Mouse (Mus musculus): ENCODE measurements around the gene Ercc6l2. TPM values are rescaled to one million over a fixed set of nuclear protein-coding genes. Genes with fewer than 3 reads are reported as not detected.
A peak's percentile ranks its signal among the peaks of the same experiment; 100 is the strongest.

Ercc6l2 gene
- 32.1 and 33.0 TPM in 2 replicates for polyA plus RNA-seq (2014; fragmentation: Nextera tagmentation; extraction: Ambion mirVana)

DNA sequence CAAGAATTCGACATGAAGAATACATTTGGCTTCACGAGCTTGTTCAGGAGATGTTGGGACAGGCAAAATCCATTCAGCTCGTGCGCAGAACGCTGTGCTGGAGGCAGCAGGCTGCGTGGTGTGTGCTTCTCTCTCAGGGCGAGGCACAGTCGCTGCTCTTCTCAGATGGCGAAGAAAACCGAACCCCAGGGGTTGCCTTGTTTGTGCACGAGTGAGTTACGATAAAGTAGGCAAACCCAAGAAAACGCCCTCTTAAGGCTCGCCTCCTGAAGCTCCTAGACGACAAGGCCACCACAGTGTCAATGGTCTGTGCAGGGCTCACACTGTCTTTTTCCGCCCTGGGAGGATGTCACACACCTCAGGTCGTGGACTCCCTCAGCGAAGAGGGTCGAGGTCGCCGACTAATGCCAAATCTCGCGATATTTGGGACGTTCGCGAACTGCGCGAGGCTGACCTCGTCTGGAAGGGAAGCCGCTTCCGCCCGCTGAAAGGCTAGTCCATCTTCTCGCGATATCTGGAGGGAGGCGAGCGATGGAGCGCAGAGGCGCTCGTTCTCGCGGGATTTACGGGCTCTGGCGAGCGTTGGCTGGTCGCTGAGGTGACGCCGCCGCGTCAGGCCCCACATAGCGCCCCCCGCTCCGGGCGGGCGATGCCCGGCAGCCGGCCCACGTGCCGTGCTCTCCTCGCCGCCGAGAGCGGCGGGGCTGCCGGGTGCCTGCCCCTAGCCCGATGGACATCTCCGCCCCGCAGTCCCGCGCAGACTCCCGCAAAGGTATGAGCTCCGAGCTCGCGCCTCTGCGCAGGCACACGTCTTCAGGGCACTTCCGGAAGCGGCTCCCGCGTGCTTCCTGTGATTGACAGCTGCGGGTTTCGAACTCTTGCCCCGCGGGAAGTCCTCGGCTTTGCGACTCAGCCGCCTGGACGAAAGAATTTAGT lies at the start of gene Ercc6l2:
Gene Ercc6l2 (plus strand): TSS at position 495 of the 936 bp plus-strand sequence.
- no peak for TF ChIP-seq CTCF (IDR thresholded peaks at IDR 0.05; ENCODE audit: low read depth)
- Histone ChIP-seq H3K36me3 (ENCODE audit: insufficient read depth) (no peaks in the 10 kb centered on the region), H3K9me3 (ENCODE audit: low read depth, low read length) (no peaks in the 10 kb centered on the region)

DNA sequence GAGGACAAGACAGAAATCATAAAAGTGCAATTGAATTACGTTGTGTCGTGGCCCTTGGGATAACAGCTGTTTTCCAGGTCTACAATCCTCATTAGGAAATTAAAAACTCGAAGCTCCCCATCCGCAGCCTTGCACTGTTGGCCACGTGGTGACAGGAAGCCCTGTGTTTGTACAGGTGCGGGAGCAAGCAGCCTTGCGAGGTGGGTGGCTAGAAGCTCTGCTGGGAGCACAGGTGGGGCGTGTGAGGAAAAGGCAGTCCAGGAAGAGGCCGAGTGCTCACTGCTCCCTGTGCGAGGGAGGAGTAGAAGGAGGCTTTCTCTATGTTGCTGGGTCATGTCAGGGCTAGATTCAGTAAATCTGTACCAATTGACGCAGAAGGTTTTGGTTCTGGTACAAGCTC lies 49.0 kb upstream of the Ercc6l2 start:
- DNase-seq (peak; percentile 53), ATAC-seq (ENCODE audit: insufficient read depth) (peak; percentile 87)
- WGBS, result 35% methylated on average over 11 of the region's 11 CpGs
- TF ChIP-seq CTCF (IDR thresholded peaks at IDR 0.05; ENCODE audit: low read depth), result no peak
- no peaks in the 10 kb centered on the region for H3K27me3 ChIP-seq (ENCODE audit: insufficient read depth, low read length)
- H3K4me2 ChIP-seq, result no peak overlapping the region
- no peak overlapping the region for H3K9ac ChIP-seq
- H3K4me3 ChIP-seq (ENCODE audit: low read depth, low read length), result no peak overlapping the region
- H3K9me3 ChIP-seq (ENCODE audit: low read depth, low read length), result no peaks in the 10 kb centered on the region
- H3K4me1 ChIP-seq (ENCODE audit: insufficient read depth), result peaks cover 6% of the 10 kb centered on the region; the same call in 1 of the 2 replicates
- no peak overlapping the region for H3K27ac ChIP-seq (ENCODE audit: low read depth)
- H3K36me3 ChIP-seq (ENCODE audit: insufficient read depth), result no peaks in the 10 kb centered on the region

More for the DNA sequence above, at the start of gene Ercc6l2:
- no peaks in the 10 kb centered on the region for H3K27me3 ChIP-seq (ENCODE audit: insufficient read depth, low read length)
- peak within 1 kb of the TSS; percentile 88 for H3K9ac ChIP-seq
- peak within 1 kb of the TSS; percentile 67 for H3K4me3 ChIP-seq (ENCODE audit: low read depth, low read length)
- peak within 1 kb of the TSS; percentile 96 for H3K27ac ChIP-seq (ENCODE audit: low read depth)
- H3K4me1 ChIP-seq (ENCODE audit: insufficient read depth), result peaks cover 15% of the 10 kb centered on the region
- peak; percentile 100 for DNase-seq
- peak within 1 kb of the TSS; percentile 93 for H3K4me2 ChIP-seq
- WGBS, result under 1% methylated on average over 87 of the region's 87 CpGs
- peak; percentile 99 for ATAC-seq (ENCODE audit: insufficient read depth)

DNA sequence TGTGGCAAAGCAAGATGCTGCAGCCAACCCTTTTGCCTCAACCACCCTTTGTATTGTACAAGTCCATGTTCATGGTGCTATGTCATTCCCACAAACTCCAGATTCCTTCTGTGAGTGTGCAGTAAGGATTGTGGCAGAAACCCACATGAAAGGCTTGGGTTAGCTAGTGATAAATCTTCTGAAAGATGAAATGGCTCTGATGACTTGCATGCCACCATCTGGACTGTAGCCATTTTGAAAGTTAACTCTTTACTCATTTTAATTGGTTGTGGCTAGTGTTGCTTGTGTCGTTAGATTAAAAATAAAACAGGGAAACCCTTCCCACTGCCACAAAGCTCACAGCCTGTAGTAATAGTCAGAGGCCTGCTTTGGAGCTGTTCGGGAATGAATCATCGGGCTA lies 44.0 kb upstream of the Ercc6l2 start:
- ATAC-seq (ENCODE audit: insufficient read depth) (peak; percentile 52; the same call in 1 of the 2 replicates), DNase-seq (peak; percentile 50)
- no peak overlapping the region for H3K27ac ChIP-seq (ENCODE audit: low read depth)
- no peak for TF ChIP-seq CTCF (IDR thresholded peaks at IDR 0.05; ENCODE audit: low read depth)
- H3K4me2 ChIP-seq, result no peak overlapping the region
- no peak overlapping the region for H3K4me3 ChIP-seq (ENCODE audit: low read depth, low read length)
- 54% methylated on average over 3 of the region's 3 CpGs for WGBS
- H3K9me3 ChIP-seq (ENCODE audit: low read depth, low read length), result no peaks in the 10 kb centered on the region
- H3K9ac ChIP-seq, result no peak overlapping the region
- H3K36me3 ChIP-seq (ENCODE audit: insufficient read depth), result no peaks in the 10 kb centered on the region
- peaks cover 11% of the 10 kb centered on the region; the same call in 1 of the 2 replicates for H3K4me1 ChIP-seq (ENCODE audit: insufficient read depth)
- H3K27me3 ChIP-seq (ENCODE audit: insufficient read depth, low read length), result no peaks in the 10 kb centered on the region

GRCm38 (mm10) chr13:63778925-63779324 lies 36.1 kb upstream of the Ercc6l2 start:
- Histone ChIP-seq H3K9ac (no peak overlapping the region), H3K9me3 (ENCODE audit: low read depth, low read length) (no peaks in the 10 kb centered on the region), H3K36me3 (ENCODE audit: insufficient read depth) (no peaks in the 10 kb centered on the region), H3K27me3 (ENCODE audit: insufficient read depth, low read length) (no peaks in the 10 kb centered on the region), H3K4me1 (ENCODE audit: insufficient read depth) (0 out of 2 replicates have a peak, but pooled peaks cover 3% of the 10 kb centered on the region), H3K4me2 (no peak overlapping the region), H3K27ac (ENCODE audit: low read depth) (no peak overlapping the region), H3K4me3 (ENCODE audit: low read depth, low read length) (no peak overlapping the region)
- ATAC-seq (ENCODE audit: insufficient read depth) (no peak), DNase-seq (peak; percentile 35)
- TF ChIP-seq CTCF (IDR thresholded peaks at IDR 0.05; ENCODE audit: low read depth), result no peak
- WGBS, result 62% methylated on average over 4 of the region's 4 CpGs

- H3K9me3 ChIP-seq (ENCODE audit: low read depth, low read length), result no peaks in the 10 kb centered on the region
- WGBS, result 19% methylated on average over 2 of the region's 2 CpGs
- H3K4me1 ChIP-seq (ENCODE audit: insufficient read depth), result 0 out of 2 replicates have a peak, but pooled peaks cover 3% of the 10 kb centered on the region
- no peaks in the 10 kb centered on the region for H3K27me3 ChIP-seq (ENCODE audit: insufficient read depth, low read length)
- TF ChIP-seq CTCF (IDR thresholded peaks at IDR 0.05; ENCODE audit: low read depth), result no peak
- ATAC-seq (ENCODE audit: insufficient read depth), result peak; percentile 74
- no peak overlapping the region for H3K4me3 ChIP-seq (ENCODE audit: low read depth, low read length)
- peak overlapping the region; percentile 56; the same call in 1 of the 2 replicates for H3K27ac ChIP-seq (ENCODE audit: low read depth)
- peak; percentile 89 for DNase-seq
- H3K9ac ChIP-seq, result no peak overlapping the region
- H3K4me2 ChIP-seq, result no peak overlapping the region
- no peaks in the 10 kb centered on the region for H3K36me3 ChIP-seq (ENCODE audit: insufficient read depth)
Observed at GRCm38 (mm10) chr13:63779376-63780291, 35.4 kb upstream of the Ercc6l2 start.

- DNase-seq (no peak), ATAC-seq (ENCODE audit: insufficient read depth) (no peak)
- TF ChIP-seq CTCF (IDR thresholded peaks at IDR 0.05; ENCODE audit: low read depth), result no peak
- 94% methylated on average over 2 of the region's 2 CpGs for WGBS
- Histone ChIP-seq H3K4me1 (ENCODE audit: insufficient read depth) (no peaks in the 10 kb centered on the region), H3K36me3 (ENCODE audit: insufficient read depth) (no peaks in the 10 kb centered on the region), H3K4me3 (ENCODE audit: low read depth, low read length) (no peak overlapping the region), H3K9me3 (ENCODE audit: low read depth, low read length) (no peaks in the 10 kb centered on the region), H3K27me3 (ENCODE audit: insufficient read depth, low read length) (no peaks in the 10 kb centered on the region), H3K27ac (ENCODE audit: low read depth) (no peak overlapping the region), H3K9ac (no peak overlapping the region), H3K4me2 (no peak overlapping the region)
Observed at GRCm38 (mm10) chr13:63792234-63792831, 22.7 kb upstream of the Ercc6l2 start.
